Mouse (Mus musculus): ENCODE measurements around the gene Mettl27. TPM values are rescaled to one million over a fixed set of nuclear protein-coding genes. Genes with fewer than 3 reads are reported as not detected.

The Mettl27 gene
- 23.3 and 26.1 TPM in 2 replicates for polyA plus RNA-seq (2015; fragmentation: Nextera tagmentation; extraction: Ambion mirVana)

DNA sequence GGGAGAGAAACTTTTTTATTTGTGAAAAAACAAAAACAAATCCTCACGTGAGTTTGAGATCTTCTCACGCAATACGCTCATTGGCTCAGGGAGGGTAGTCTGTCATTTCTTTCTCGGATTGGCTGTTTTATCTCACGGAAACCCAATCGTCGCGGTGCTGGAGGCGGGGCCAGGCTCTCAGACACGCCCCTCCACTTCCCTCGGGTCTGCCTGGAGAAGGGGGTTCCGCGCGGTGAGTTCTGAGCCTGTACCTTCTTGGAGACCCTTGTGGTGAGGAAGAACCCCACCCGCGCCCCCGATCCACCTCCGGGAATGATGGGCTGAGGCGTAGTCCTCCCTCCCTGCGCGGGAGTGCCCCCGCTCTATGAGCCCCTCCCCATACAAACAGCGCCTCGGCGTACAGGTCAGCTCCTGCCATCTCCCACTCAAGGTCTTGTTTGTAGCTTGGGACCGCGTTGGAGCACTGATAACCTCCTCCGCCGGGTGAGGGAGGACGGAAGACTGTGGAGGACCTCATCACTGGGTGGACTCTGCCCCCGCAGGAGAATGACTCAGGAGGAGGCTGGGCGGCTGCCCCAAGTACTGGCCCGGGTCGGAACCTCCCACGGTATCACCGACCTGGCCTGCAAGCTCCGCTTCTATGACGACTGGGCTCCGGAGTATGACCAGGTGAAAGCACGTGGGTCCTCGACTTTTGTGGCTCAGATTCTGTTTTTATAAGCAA, at the start of gene Mettl27:
Mettl27 (plus strand) TSS at position 190 of the 724 bp plus-strand sequence.
- peaks cover 15% of the 10 kb centered on the region for H3K4me1 ChIP-seq
- H3K36me3 ChIP-seq: peaks cover 19% of the 10 kb centered on the region; the same call in 1 of the 2 replicates
- ATAC-seq (replicated peaks; ENCODE audit: low FRiP score): peak; percentile 96
- peak within 1 kb of the TSS; percentile 74 for H3K4me2 ChIP-seq
- peak within 1 kb of the TSS; percentile 90 for H3K27ac ChIP-seq
- under 1% methylated on average over 41 of the region's 41 CpGs for WGBS
- H3K27me3 ChIP-seq: no peaks in the 10 kb centered on the region
- H3K4me3 ChIP-seq (replicated peaks): peak within 1 kb of the TSS; percentile 82
- H3K9me3 ChIP-seq (replicated peaks): no peaks in the 10 kb centered on the region
- peak within 1 kb of the TSS; percentile 83 for H3K9ac ChIP-seq

DNA sequence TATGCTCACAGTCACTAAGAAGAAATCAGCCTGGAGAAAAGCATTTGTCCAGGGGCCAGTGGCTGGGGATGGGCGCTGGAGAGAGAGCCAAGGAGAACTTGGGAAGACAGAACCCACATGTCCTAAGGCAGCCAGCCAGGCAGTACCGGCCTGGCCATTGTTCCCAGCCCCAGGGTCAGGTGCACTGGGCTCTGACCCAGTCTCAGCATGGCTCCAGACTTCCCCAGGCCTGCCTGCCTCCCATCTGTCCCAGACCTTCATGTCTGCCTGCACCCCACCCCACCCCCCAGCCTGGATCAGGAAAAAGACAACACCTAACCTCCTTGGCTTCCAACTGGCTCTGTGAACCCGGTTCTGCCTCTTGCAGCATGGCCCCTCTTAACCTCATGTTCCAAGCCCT, 49.1 kb upstream of the Mettl27 start:
- no peak overlapping the region for H3K4me2 ChIP-seq
- no peak overlapping the region for H3K9ac ChIP-seq
- H3K4me1 ChIP-seq: no peaks in the 10 kb centered on the region
- H3K27me3 ChIP-seq: no peaks in the 10 kb centered on the region
- ATAC-seq (replicated peaks; ENCODE audit: low FRiP score): no peak
- H3K9me3 ChIP-seq (replicated peaks): peaks cover 8% of the 10 kb centered on the region; the same call in 1 of the 2 replicates
- H3K27ac ChIP-seq: no peak overlapping the region
- no peaks in the 10 kb centered on the region for H3K36me3 ChIP-seq
- WGBS: 61% methylated on average over 3 of the region's 3 CpGs
- no peak overlapping the region for H3K4me3 ChIP-seq (replicated peaks)

DNA sequence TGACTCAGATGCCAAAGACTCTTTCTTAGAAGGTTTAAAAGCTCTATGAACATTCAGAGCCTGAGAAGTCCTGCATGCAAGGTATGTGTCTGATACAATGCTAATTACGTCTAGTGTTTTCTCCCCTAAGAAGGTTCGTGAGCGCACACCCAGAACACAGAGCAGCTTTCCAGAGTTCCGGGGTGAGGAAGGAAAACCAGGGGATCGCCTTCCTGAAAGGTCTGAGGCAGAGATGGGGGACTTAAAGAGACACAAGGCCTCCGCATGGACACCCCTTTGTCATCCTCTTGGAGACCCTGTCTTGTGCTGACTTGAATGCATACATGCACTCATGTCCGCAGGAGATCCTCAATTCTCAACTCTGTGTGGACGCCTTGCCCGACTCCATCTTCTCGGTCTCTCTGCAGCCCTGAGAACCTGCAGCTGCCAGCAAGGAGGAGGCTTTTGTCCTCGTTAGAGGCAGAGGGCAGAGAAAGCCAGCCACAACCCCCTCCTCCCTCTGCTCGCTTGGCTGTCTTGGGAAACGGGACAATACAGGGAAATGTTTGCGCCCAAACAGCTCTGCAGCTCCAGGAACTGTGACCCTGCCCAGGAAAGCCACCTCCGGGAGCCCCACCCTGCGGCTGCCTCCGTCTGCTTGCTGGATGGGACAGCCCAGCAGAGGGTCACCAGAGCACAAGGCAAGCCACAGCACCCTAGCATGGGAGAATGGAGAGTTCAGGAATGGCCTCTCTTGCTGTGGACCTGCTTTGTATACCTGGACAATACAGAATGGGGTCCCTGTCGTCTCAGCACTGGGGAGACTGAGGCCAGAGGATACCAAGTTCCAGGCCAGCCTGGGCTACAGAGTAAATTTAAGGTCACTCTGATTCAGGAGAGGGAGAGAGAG, 44.5 kb upstream of the Mettl27 start:
- H3K27me3 ChIP-seq: no peaks in the 10 kb centered on the region
- 0 out of 2 replicates have a peak, but pooled peaks cover 4% of the 10 kb centered on the region for H3K4me1 ChIP-seq
- no peak overlapping the region for H3K9ac ChIP-seq
- no peak overlapping the region for H3K4me2 ChIP-seq
- H3K4me3 ChIP-seq (replicated peaks): no peak overlapping the region
- H3K9me3 ChIP-seq (replicated peaks): no peaks in the 10 kb centered on the region
- peak overlapping the region; percentile 74 for H3K27ac ChIP-seq
- WGBS: 53% methylated on average over 18 of the region's 18 CpGs
- H3K36me3 ChIP-seq: no peaks in the 10 kb centered on the region
- no peak; the same call in 1 of the 2 replicates for ATAC-seq (replicated peaks; ENCODE audit: low FRiP score)

DNA sequence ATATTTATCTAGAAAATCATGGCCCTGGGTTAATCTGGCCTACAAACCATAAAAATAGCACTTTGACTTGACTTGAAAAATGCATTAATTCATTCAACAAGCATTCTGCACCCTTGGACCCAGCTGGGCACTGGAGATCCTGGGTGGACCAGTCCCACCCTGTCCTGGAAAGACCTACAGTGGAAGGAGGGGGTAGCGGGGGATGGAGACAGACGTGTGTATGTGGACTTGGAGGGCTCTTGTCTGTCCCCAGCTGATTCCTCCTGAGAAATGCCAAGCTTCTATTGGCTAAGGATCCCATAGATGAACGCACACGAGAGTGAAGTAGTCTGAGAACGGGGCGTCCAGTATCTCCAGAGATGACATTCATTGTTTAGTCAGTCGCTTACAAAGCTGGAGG, 43.7 kb upstream of the Mettl27 start:
- no peaks in the 10 kb centered on the region for H3K36me3 ChIP-seq
- H3K4me3 ChIP-seq (replicated peaks): no peak overlapping the region
- H3K4me2 ChIP-seq: no peak overlapping the region

DNA sequence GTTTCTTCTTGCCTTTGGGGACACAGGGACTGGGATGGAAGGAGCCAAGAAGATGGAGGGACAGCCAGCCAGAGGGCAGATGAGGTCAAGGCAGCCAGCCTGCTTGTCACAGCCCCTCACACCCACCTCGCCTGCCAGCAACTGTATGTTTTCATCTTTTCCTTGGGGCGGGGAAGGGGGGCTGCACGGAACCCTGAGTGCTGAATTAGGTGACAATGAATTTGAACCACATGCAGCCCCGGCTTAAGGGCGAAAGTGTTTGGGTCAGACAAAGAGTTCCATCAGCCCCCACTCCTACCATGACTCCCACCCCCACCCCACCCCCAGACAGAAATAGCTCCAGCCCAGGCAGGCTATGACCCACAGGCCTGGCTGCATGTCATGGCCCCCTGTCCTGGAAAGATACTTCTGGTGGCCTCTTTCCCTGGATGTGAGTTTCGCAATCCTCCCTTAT, 41.5 kb upstream of the Mettl27 start:
- WGBS: 83% methylated on average over 6 of the region's 6 CpGs
- Histone ChIP-seq H3K4me2 (no peak overlapping the region), H3K27me3 (no peaks in the 10 kb centered on the region), H3K9me3 (replicated peaks) (no peaks in the 10 kb centered on the region), H3K4me1 (peaks cover 10% of the 10 kb centered on the region; the same call in 1 of the 2 replicates), H3K9ac (no peak overlapping the region), H3K36me3 (no peaks in the 10 kb centered on the region), H3K27ac (peak overlapping the region; percentile 62; the same call in 1 of the 2 replicates), H3K4me3 (replicated peaks) (no peak overlapping the region)
- no peak for ATAC-seq (replicated peaks; ENCODE audit: low FRiP score)

More for the DNA sequence above, 43.7 kb upstream of the Mettl27 start:
- H3K9me3 ChIP-seq (replicated peaks): no peaks in the 10 kb centered on the region
- H3K27ac ChIP-seq: 0 out of 2 replicates have a peak overlapping the region, but pooled peaks have one; percentile 32
- no peaks in the 10 kb centered on the region for H3K27me3 ChIP-seq
- H3K4me1 ChIP-seq: 0 out of 2 replicates have a peak, but pooled peaks cover 4% of the 10 kb centered on the region
- no peak overlapping the region for H3K9ac ChIP-seq
- 84% methylated on average over 7 of the region's 7 CpGs for WGBS
- no peak for ATAC-seq (replicated peaks; ENCODE audit: low FRiP score)

DNA sequence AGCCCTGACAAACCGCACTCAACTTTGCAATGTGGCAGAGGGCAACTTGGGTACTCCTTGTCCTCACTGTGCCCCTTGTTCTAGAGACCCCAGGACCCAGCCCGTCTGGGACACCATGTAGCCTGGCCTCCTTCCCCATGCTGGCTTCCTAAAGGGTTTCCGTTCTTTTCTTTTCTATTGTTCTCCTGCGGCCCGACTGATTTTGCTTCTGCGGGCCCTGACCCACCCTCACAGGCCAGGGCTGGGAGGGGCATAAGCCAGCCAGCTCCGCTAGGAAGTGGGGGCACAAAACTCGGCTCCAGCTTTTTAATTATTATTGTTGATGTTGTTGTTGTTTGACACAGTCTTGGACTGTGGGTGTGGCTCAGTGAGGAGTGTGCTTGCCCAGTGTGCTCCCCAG, 40.6 kb upstream of the Mettl27 start:
- WGBS: 67% methylated on average over 8 of the region's 8 CpGs
- 0 out of 2 replicates have a peak, but pooled peaks have one; percentile 33 for ATAC-seq (replicated peaks; ENCODE audit: low FRiP score)
- peaks cover 10% of the 10 kb centered on the region; the same call in 1 of the 2 replicates for H3K4me1 ChIP-seq
- H3K9ac ChIP-seq: no peak overlapping the region
- H3K4me3 ChIP-seq (replicated peaks): no peak overlapping the region
- H3K4me2 ChIP-seq: no peak overlapping the region
- H3K36me3 ChIP-seq: no peaks in the 10 kb centered on the region
- no peaks in the 10 kb centered on the region for H3K9me3 ChIP-seq (replicated peaks)
- H3K27me3 ChIP-seq: no peaks in the 10 kb centered on the region
- H3K27ac ChIP-seq: peak overlapping the region; percentile 62; the same call in 1 of the 2 replicates

DNA sequence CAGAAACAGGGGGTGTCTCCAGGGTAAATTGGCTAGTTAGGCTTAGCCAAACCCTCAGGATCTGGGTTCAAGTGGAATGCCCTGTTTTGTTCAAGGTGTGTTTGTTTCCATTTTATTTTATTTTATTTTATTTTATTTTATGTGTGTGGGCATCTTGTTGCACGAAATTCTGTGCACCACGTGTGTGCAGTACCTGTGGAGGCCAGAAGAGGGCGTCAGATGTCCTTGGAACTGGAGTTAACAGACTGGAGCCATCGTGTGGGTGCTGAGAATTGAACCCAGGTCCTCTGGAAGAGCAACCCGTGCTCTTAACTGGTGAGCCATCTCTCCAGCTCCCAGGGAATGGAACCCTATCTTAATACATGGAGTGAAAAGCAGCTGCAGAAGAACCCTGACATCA, 39.5 kb upstream of the Mettl27 start:
- H3K9me3 ChIP-seq (replicated peaks): no peaks in the 10 kb centered on the region
- H3K4me3 ChIP-seq (replicated peaks): no peak overlapping the region
- H3K9ac ChIP-seq: no peak overlapping the region
- no peaks in the 10 kb centered on the region for H3K36me3 ChIP-seq
- WGBS: 75% methylated on average over 5 of the region's 5 CpGs
- no peak overlapping the region for H3K4me2 ChIP-seq
- H3K27ac ChIP-seq: no peak overlapping the region
- ATAC-seq (replicated peaks; ENCODE audit: low FRiP score): no peak
- no peaks in the 10 kb centered on the region for H3K27me3 ChIP-seq
- peaks cover 15% of the 10 kb centered on the region for H3K4me1 ChIP-seq

DNA sequence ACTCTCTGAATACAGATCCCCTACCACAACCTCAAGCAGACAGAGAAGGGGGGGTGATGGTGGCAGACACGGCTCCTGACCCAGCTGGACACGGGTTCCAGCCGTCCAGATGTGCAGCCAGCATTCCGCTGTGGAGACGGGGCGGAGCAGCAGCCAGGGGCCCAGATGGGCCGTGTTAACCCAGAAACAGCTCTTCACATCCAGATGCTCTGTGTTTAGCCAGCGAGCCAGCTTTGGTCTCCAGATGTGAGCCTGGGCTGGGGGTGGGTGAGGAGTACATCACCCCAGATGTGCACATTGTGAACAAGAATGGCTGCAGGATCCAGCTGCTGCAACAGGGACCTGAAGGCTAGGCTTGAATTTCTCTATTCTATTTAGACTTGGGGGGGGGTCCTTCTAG, 36.9 kb upstream of the Mettl27 start:
- ATAC-seq (replicated peaks; ENCODE audit: low FRiP score): no peak

DNA sequence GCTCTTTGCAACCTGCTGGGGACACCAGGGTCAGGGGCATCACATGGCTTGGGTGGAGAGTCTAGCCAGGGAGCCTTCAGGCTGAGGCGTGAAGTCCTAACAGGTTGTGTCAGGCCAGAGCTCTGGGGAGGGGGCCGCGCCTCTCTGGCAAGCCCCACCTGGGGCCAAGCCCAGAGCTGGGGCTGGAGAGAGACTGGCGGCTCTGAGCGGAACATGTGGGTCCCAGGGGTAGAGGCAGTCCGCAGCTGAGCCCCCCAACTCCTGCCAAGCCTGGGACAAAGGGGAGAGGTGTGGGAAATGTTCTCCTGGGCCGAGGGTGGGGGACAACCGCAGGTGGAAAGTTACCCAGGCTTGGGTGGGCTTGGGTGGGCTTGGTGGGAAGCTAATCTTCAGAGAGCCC, 35.2 kb upstream of the Mettl27 start:
- Histone ChIP-seq H3K36me3 (no peaks in the 10 kb centered on the region), H3K4me3 (replicated peaks) (no peak overlapping the region), H3K27ac (no peak overlapping the region), H3K4me2 (no peak overlapping the region), H3K9ac (no peak overlapping the region), H3K9me3 (replicated peaks) (no peaks in the 10 kb centered on the region), H3K4me1 (peaks cover 17% of the 10 kb centered on the region), H3K27me3 (no peaks in the 10 kb centered on the region)
- 83% methylated on average over 8 of the region's 8 CpGs for WGBS
- ATAC-seq (replicated peaks; ENCODE audit: low FRiP score): no peak

More for the DNA sequence above, 36.9 kb upstream of the Mettl27 start:
- WGBS: 47% methylated on average over 8 of the region's 8 CpGs
- no peak overlapping the region for H3K27ac ChIP-seq
- H3K27me3 ChIP-seq: no peaks in the 10 kb centered on the region
- no peak overlapping the region for H3K4me3 ChIP-seq (replicated peaks)
- no peak overlapping the region for H3K9ac ChIP-seq
- peaks cover 17% of the 10 kb centered on the region for H3K4me1 ChIP-seq
- H3K9me3 ChIP-seq (replicated peaks): no peaks in the 10 kb centered on the region
- no peak overlapping the region for H3K4me2 ChIP-seq
- H3K36me3 ChIP-seq: no peaks in the 10 kb centered on the region

DNA sequence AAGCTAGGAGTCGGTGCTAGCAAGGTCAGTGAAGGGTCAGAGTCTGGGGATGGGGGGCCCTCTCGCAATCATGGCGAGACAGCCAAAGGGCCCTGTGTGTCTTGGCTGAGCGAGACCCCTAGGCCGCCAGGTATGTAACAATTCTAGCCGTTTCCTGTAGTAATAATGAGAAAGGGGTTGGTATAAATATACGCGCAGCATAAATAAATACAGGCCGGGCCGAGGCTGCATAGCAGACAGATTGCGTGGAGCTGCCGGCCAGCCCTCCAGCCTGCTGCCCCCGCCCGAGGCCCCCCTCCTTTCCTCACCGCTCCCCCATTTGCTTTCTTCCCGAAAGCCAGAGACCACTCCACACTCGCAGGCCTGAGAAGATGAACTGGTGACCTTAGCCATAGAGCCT, 34.6 kb upstream of the Mettl27 start:
- Histone ChIP-seq H3K27ac (no peak overlapping the region), H3K4me3 (replicated peaks) (no peak overlapping the region), H3K4me2 (no peak overlapping the region), H3K4me1 (peaks cover 17% of the 10 kb centered on the region), H3K9ac (no peak overlapping the region), H3K36me3 (no peaks in the 10 kb centered on the region), H3K27me3 (no peaks in the 10 kb centered on the region), H3K9me3 (replicated peaks) (no peaks in the 10 kb centered on the region)
- ATAC-seq (replicated peaks; ENCODE audit: low FRiP score): no peak
- WGBS: 60% methylated on average over 17 of the region's 17 CpGs

DNA sequence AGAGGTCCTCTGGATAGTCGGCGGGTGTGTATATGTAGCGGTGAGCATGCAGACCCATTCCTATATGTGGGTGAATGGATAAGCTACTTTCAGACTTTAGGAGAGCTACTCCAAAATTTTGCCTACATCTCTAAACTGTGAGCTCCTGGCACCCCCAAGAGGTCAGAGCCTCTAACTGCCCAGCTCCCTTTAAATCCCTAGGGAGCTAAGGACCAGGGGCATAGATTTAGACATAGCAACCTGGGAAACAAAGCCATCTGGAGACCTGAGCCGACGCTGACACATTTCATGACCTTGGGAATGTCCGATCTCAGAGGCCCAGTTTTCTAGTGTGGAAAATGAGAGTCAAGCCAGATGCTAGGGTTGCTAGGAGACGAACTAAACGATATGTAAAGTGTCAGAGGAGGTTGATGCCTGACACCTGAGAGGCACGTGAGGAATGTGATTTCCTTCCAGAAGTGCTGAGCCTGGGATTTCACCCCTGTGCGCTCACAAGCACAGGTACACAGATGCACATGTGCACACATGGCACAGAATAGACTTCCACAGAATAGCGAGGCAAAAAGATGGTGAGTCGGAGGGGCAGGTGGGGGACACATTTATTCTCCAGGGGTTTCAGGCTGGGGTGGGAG, 31.0 kb upstream of the Mettl27 start:
- Histone ChIP-seq H3K9ac (no peak overlapping the region), H3K4me3 (replicated peaks) (no peak overlapping the region), H3K9me3 (replicated peaks) (no peaks in the 10 kb centered on the region), H3K4me2 (no peak overlapping the region), H3K27me3 (no peaks in the 10 kb centered on the region), H3K36me3 (no peaks in the 10 kb centered on the region), H3K4me1 (peaks cover 11% of the 10 kb centered on the region; the same call in 1 of the 2 replicates), H3K27ac (no peak overlapping the region)
- WGBS: 44% methylated on average over 12 of the region's 12 CpGs
- ATAC-seq (replicated peaks; ENCODE audit: low FRiP score): 0 out of 2 replicates have a peak, but pooled peaks have one; percentile 46

Data from kidney, embryonic 15.5 days (tissue).